Mouse (Mus musculus) testis, adult 2 months (tissue): ENCODE results near the gene Pear1. TPM values are rescaled to one million over a fixed set of nuclear protein-coding genes. Genes with fewer than 3 reads are reported as not detected.
A peak's percentile ranks its signal among the peaks of the same experiment; 100 is the strongest.

Source experiments
- H3K27ac ChIP-seq: fragments of 200-500 bp; 2 replicates; pipeline ENCODE4 v1.5.1; 2012; ENCODE audit warnings: low read depth, low read length; ENCODE audit not compliant: control insufficient read depth, insufficient read depth
- H3K27me3 ChIP-seq: fragments of 200-500 bp; 2 replicates; pipeline ENCODE4 v1.6.1; 2012; ENCODE audit warnings: mild to moderate bottlenecking, low read length, moderate library complexity; ENCODE audit not compliant: control insufficient read depth, insufficient read depth
- H3K36me3 ChIP-seq: fragments of 200-500 bp; 2 replicates; pipeline ENCODE4 v1.6.1; 2012; ENCODE audit warnings: mild to moderate bottlenecking, low read length; ENCODE audit not compliant: control insufficient read depth, insufficient read depth
- H3K4me1 ChIP-seq: fragments of 200-500 bp; 2 replicates; pipeline ENCODE4 v1.6.1; 2012; ENCODE audit warnings: low read length; ENCODE audit not compliant: control insufficient read depth, insufficient read depth
- H3K4me3 ChIP-seq: fragments of 200-500 bp; 2 replicates; pipeline ENCODE4 v1.5.1; 2012; ENCODE audit warnings: low read depth, mild to moderate bottlenecking, low read length, moderate library complexity, mixed read lengths; ENCODE audit not compliant: control insufficient read depth
- CTCF ChIP-seq: fragments of 200-500 bp; IDR thresholded peaks from 2 replicates; pipeline ENCODE4 v1.5.1; 2012; ENCODE audit warnings: low read depth, mild to moderate bottlenecking, inconsistent platforms, low read length, moderate library complexity; ENCODE audit not compliant: control insufficient read depth, insufficient read depth, insufficient replicate concordance
- POLR2A ChIP-seq: fragments of 200-500 bp; IDR thresholded peaks from 2 replicates; pipeline ENCODE4 v1.6.1; 2012; ENCODE audit warnings: low read depth, mild to moderate bottlenecking, inconsistent platforms, low read length, moderate library complexity; ENCODE audit not compliant: control insufficient read depth
- polyA plus RNA-seq: library from polyadenylated mRNA; depleted of rRNA; stranded (reverse); fragments of >200 nt; gene quantifications from 2 replicates; pipeline ENCODE4 v1.2.3, GENCODE M21; 2012

Gene Pear1
- polyA plus RNA-seq, 1 experiment = 4.1 TPM

DNA sequence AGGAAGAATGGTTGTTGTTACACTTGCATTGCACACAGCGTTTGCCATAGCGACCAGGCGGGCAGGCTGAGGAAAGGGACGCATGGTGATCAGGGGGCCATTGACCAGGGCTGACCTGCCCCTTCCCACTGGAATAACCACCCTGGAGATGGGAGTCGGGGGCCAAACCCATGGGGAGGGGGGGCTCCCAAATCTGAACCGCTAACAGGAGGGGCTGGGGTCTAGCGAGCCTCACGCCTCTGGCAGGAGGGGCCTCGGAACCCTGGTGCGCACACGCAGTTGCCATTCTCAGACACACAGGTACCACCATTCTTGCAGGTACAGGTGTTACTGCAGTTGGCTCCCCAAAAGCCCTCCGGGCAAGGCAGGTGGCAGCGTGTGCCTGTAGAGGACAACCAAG is 70.3 kb downstream of the Pear1 start:
- Histone ChIP-seq H3K36me3 (no peaks in the 10 kb centered on the region), H3K27me3 (no peaks in the 10 kb centered on the region), H3K27ac (no peak overlapping the region), H3K4me3 (no peak overlapping the region), H3K4me1 (peaks cover 17% of the 10 kb centered on the region)
- TF ChIP-seq POLR2A = no peak
- no peak for TF ChIP-seq CTCF

DNA sequence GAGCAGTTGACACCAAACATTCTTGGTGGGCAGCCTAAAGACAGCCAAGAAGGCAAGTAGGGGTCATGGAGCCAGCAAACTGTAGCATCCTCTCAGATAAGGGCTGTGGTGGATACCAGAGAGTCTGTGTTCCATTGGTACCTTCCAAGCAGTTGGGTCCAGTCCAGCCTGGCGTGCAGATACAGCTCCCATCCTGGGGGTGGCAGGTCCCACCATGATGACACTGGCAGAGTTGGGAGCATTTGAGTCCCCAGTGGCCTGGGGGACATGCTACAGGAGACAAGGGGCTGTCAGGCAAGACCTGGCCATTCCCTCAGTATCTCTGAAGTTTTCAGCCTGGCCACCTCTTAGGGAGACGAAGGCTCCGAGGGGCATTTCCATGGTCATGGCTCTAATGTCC is 71.5 kb downstream of the Pear1 start:
- H3K36me3 ChIP-seq = no peaks in the 10 kb centered on the region
- no peak for TF ChIP-seq POLR2A
- TF ChIP-seq CTCF = no peak
- no peak overlapping the region for H3K4me3 ChIP-seq
- H3K27me3 ChIP-seq = no peaks in the 10 kb centered on the region
- H3K4me1 ChIP-seq = peaks cover 26% of the 10 kb centered on the region
- no peak overlapping the region for H3K27ac ChIP-seq

DNA sequence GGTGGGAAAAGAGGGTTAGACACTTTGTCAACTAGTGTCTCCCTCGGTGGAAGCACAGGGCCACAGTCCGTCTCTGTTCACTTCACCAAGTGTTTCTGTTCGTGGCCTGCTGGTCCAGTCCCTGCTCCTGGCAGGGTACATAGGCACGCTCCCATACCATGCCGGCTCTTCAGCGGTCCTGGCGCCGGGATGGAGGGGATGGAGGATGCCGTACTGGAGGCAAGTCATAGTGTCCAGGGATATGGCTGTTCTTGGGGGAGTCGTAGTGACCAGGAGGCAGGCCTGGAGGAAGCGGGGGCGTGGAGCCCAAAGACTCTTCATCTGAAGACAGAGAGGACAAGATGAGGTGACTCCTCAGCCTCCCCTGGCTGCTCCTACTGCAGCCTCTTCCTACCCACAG is 74.1 kb downstream of the Pear1 start:
- no peaks in the 10 kb centered on the region; the same call in 1 of the 2 replicates for H3K36me3 ChIP-seq
- peaks cover 16% of the 10 kb centered on the region for H3K4me1 ChIP-seq
- no peak for TF ChIP-seq POLR2A
- TF ChIP-seq CTCF = no peak
- no peaks in the 10 kb centered on the region for H3K27me3 ChIP-seq
- no peak overlapping the region for H3K27ac ChIP-seq
- no peak overlapping the region for H3K4me3 ChIP-seq

DNA sequence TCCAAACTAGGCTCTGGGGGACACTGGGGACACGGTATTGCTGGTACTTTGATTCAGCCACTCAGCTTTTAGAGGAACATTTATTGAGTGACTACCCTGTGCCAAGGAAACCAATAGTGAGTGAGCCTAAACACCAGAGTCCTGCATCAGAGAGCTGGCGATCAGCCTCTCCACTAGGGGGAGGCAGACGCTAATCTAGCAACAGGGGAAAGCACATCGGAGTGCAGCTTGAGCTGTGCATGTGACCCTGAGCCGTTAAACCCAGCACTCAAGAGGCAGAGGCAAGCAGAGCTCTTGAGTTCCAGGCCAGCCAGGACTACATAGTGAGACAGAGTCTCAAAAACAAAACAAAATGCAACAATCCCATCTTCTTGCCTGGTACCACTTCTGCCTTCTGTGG is 75.1 kb downstream of the Pear1 start:
- Histone ChIP-seq H3K4me1 (peaks cover 17% of the 10 kb centered on the region), H3K36me3 (no peaks in the 10 kb centered on the region; the same call in 1 of the 2 replicates), H3K27ac (no peak overlapping the region), H3K27me3 (no peaks in the 10 kb centered on the region), H3K4me3 (no peak overlapping the region)
- no peak for TF ChIP-seq POLR2A
- peak; percentile 77; the same call in 1 of the 2 replicates for TF ChIP-seq CTCF

DNA sequence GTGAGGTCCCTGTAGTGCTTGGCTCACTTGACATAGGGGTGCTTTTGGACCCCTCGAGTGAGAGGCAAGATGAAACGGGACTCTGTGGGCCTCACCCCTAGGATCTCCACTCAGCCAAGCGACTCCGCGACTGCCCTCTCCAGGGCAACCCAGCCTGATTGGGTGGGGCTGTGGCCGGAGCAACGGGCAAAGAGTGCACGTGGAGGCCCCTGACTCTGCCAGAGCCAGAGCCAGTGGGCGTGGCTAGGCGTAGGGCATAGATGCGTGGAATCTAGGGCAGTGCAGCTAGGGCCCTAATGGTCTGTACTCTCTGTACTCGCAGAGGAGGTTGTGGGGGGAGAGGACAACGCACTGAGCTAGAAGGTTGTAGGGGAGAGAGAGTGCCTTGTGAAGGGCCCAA is 75.7 kb downstream of the Pear1 start, which contains the start of gene Lrrc71:
Gene Lrrc71 (minus strand): TSS at position 195 of the 400 bp plus-strand sequence.
- H3K27me3 ChIP-seq = no peaks in the 10 kb centered on the region
- peak within 1 kb of the TSS; percentile 82 for H3K27ac ChIP-seq
- peaks cover 17% of the 10 kb centered on the region for H3K4me1 ChIP-seq
- H3K4me3 ChIP-seq = peak within 1 kb of the TSS; percentile 88
- H3K36me3 ChIP-seq = no peaks in the 10 kb centered on the region; the same call in 1 of the 2 replicates
- no peak for TF ChIP-seq CTCF
- peak; percentile 81 for TF ChIP-seq POLR2A

DNA sequence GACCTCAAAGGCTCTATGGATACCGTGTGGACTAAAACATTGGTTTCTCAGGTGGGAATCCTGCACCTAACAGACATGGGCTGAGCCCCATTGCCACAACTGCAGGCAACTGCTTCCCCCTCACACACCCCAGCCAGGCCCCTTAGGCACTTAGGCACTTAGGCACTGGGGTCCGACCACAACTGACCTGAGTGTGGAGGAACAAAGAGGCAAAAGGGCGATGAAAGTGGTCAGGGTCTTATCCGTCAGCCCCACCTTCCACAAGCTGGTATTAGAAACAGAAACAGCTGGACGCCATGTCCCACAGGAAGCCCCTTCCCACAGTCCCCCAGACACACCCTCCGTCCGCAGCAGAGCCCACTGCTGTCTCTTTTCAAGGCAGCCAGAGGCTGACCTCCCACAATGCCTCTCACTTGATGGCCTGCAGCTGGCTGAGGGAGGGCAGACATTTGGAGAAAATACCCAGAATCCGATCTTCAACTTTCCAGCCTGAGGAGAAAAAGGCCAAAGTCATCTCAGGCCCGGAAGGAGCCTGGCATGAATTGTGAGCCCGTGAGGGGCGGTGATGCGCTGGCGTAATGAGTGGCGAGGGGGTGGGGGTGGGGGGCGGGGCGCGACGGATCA is 79.0 kb downstream of the Pear1 start:
- no peaks in the 10 kb centered on the region for H3K27me3 ChIP-seq
- H3K4me3 ChIP-seq = no peak overlapping the region
- no peak overlapping the region for H3K27ac ChIP-seq
- peaks cover 17% of the 10 kb centered on the region for H3K4me1 ChIP-seq
- H3K36me3 ChIP-seq = no peaks in the 10 kb centered on the region; the same call in 1 of the 2 replicates
- TF ChIP-seq POLR2A = no peak
- TF ChIP-seq CTCF = no peak

DNA sequence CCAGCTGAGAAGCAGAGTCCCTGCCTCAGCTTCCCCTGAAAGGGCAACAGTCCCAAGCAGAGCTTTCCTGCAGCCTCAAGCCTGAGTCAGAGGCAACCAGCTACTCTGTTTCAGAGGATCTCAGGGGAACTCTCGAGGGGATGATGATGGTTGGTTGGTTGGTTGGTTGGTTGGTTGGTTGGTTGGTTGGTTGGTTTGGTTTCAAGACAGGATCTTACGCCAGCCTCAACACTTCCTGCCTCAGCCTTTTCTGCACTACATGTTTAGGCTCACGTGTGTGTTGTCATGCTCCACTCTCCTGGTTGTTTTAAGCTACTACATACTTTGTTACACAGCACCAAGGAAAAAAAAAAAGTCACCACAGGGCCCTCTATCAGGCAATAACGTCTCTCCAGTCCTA is 80.2 kb downstream of the Pear1 start:
- no peak for TF ChIP-seq CTCF
- H3K4me1 ChIP-seq = peaks cover 15% of the 10 kb centered on the region
- no peaks in the 10 kb centered on the region; the same call in 1 of the 2 replicates for H3K36me3 ChIP-seq
- H3K27me3 ChIP-seq = no peaks in the 10 kb centered on the region
- H3K27ac ChIP-seq = no peak overlapping the region
- H3K4me3 ChIP-seq = no peak overlapping the region
